Mouse (Mus musculus) limb, embryonic 14.5 days (tissue): ENCODE results near the gene Ffar4. TPM values are rescaled to one million over a fixed set of nuclear protein-coding genes. Genes with fewer than 3 reads are reported as not detected.

Experiments used
- ATAC-seq: fragments of 200-750 bp; cut with Nextera tagmentation; 2 replicates; pipeline ENCODE4 v1.8.0; 2017; ENCODE audit warnings: low read depth, moderate number of reproducible peaks, moderate TSS enrichment; ENCODE audit not compliant: low FRiP score
- DNase-seq: peaks from one replicate; pipeline ENCODE4 v3.0.0-alpha.2; 2015; ENCODE audit warnings: low spot score
- H3K27ac ChIP-seq: fragments of 300-500 bp; sonication (generic); replicated peaks from 2 replicates; pipeline ENCODE4 v1.5.1; 2014; ENCODE audit warnings: low read depth, mild to moderate bottlenecking, low read length, moderate library complexity, mixed read lengths
- H3K27me3 ChIP-seq: fragments of 300-500 bp; sonication (generic); 2 replicates; pipeline ENCODE4 v1.6.1; 2014; ENCODE audit warnings: low read length, mixed read lengths; ENCODE audit not compliant: control insufficient read depth, insufficient read depth
- H3K36me3 ChIP-seq: fragments of 300-500 bp; sonication (generic); 2 replicates; pipeline ENCODE4 v1.6.1; 2014; ENCODE audit warnings: mild to moderate bottlenecking, low read length, moderate library complexity, mixed read lengths; ENCODE audit not compliant: control insufficient read depth, insufficient read depth
- H3K4me1 ChIP-seq: fragments of 300-500 bp; sonication (generic); 2 replicates; pipeline ENCODE4 v1.6.1; 2014; ENCODE audit warnings: antibody characterized with exemption, low read length, mixed read lengths; ENCODE audit not compliant: control insufficient read depth, insufficient read depth
- H3K4me2 ChIP-seq: fragments of 300-500 bp; sonication (generic); replicated peaks from 2 replicates; pipeline ENCODE4 v1.6.1; 2014; ENCODE audit warnings: low read depth, mild to moderate bottlenecking, low read length, moderate library complexity; ENCODE audit not compliant: severe bottlenecking
- H3K4me3 ChIP-seq: fragments of 300-500 bp; sonication (generic); replicated peaks from 2 replicates; pipeline ENCODE4 v1.5.1; 2014; ENCODE audit warnings: low read length
- H3K9ac ChIP-seq: fragments of 300-500 bp; sonication (generic); 2 replicates; pipeline ENCODE4 v1.6.1; 2014; ENCODE audit warnings: mild to moderate bottlenecking, low read depth, low read length, moderate library complexity; ENCODE audit not compliant: severe bottlenecking
- H3K9me3 ChIP-seq: fragments of 300-500 bp; sonication (generic); 2 replicates; pipeline ENCODE4 v1.6.1; 2016; ENCODE audit warnings: low read length; ENCODE audit not compliant: control insufficient read depth
- POLR2A ChIP-seq: fragments of 200-500 bp; IDR thresholded peaks from 2 replicates; pipeline ENCODE4 v1.8.0; 2012; ENCODE audit warnings: inconsistent platforms, mild to moderate bottlenecking, moderate library complexity, borderline replicate concordance; ENCODE audit not compliant: insufficient read depth, insufficient read length; ENCODE audit errors: extremely low read depth
- WGBS: fragments of 180-500 bp; shearing (Covaris S2); extraction: QIAGEN DNeasy Blood & Tissue Kit; methylation state at CpG from one replicate; pipeline ENCODE4 v1.1.7; 2014; 5-methylcytosine and 5-hydroxymethylcytosine counted together
- polyA plus RNA-seq, 2 experiments: library from polyadenylated mRNA; depleted of rRNA in 1 of 2; stranded (reverse) in 1 of 2; unstranded in 1 of 2; fragments of >200 nt; fragmentation: Nextera tagmentation in 1 of 2; extraction: Ambion mirVana in 1 of 2; gene quantifications; 2 replicates each; pipeline versions ENCODE4 v1.2.1 to v1.2.3; 2012 to 2014

Ffar4 gene
- polyA plus RNA-seq, 2 experiments: 0.22 to 0.44 TPM

GRCm38 (mm10) chr19:38125219-38125610 is 28.3 kb downstream of the Ffar4 start, which contains the start of gene Rbp4:
Gene Rbp4 (minus strand): TSS chr19:38125281.
- peak within 1 kb of the TSS; percentile 94 for H3K4me2 ChIP-seq
- H3K9me3 ChIP-seq: no peaks in the 10 kb centered on the region
- peak within 1 kb of the TSS; percentile 63 for H3K9ac ChIP-seq
- H3K27me3 ChIP-seq: peaks cover 16% of the 10 kb centered on the region
- no peak for TF ChIP-seq POLR2A
- H3K27ac ChIP-seq: no peak within 1 kb of the TSS
- peak within 1 kb of the TSS; percentile 56 for H3K4me3 ChIP-seq
- ATAC-seq: no peak
- no peaks in the 10 kb centered on the region for H3K4me1 ChIP-seq
- DNase-seq: no peak
- no peaks in the 10 kb centered on the region for H3K36me3 ChIP-seq
- WGBS: 70% methylated on average over 6 of the region's 6 CpGs

- Histone ChIP-seq H3K4me2 (no peak overlapping the region), H3K27me3 (peaks cover 16% of the 10 kb centered on the region), H3K36me3 (no peaks in the 10 kb centered on the region), H3K9ac (no peak overlapping the region), H3K4me1 (no peaks in the 10 kb centered on the region), H3K27ac (no peak overlapping the region), H3K9me3 (no peaks in the 10 kb centered on the region), H3K4me3 (no peak overlapping the region)
- DNase-seq (no peak), ATAC-seq (no peak)
- no peak for TF ChIP-seq POLR2A
- WGBS: 68% methylated on average over 8 of the region's 8 CpGs
Observed at GRCm38 (mm10) chr19:38126656-38127055, 29.8 kb downstream of the Ffar4 start.

- no peak for TF ChIP-seq POLR2A
- H3K9ac ChIP-seq: no peak within 1 kb of the TSS
- H3K36me3 ChIP-seq: no peaks in the 10 kb centered on the region
- H3K4me1 ChIP-seq: no peaks in the 10 kb centered on the region
- ATAC-seq: no peak
- 56% methylated on average over 6 of the region's 6 CpGs for WGBS
- no peaks in the 10 kb centered on the region for H3K27me3 ChIP-seq
- no peak for DNase-seq
- no peak within 1 kb of the TSS for H3K27ac ChIP-seq
- H3K9me3 ChIP-seq: no peaks in the 10 kb centered on the region
- no peak within 1 kb of the TSS for H3K4me2 ChIP-seq
- no peak within 1 kb of the TSS for H3K4me3 ChIP-seq
Observed at GRCm38 (mm10) chr19:38132481-38132880, 35.6 kb downstream of the Ffar4 start, which contains the start of gene Pde6c. Gene Pde6c (plus strand): TSS chr19:38132781.

- DNase-seq (no peak), ATAC-seq (no peak)
- Histone ChIP-seq H3K4me3 (no peak overlapping the region), H3K4me1 (no peaks in the 10 kb centered on the region), H3K4me2 (no peak overlapping the region), H3K36me3 (no peaks in the 10 kb centered on the region), H3K9me3 (no peaks in the 10 kb centered on the region), H3K27me3 (no peaks in the 10 kb centered on the region), H3K27ac (no peak overlapping the region), H3K9ac (no peak overlapping the region)
- TF ChIP-seq POLR2A: no peak
- 74% methylated on average over 11 of the region's 11 CpGs for WGBS
Observed at GRCm38 (mm10) chr19:38133986-38134385, 37.1 kb downstream of the Ffar4 start.

GRCm38 (mm10) chr19:38134806-38135205 is 37.9 kb downstream of the Ffar4 start:
- 92% methylated on average over 6 of the region's 6 CpGs for whole genome bisulfite sequencing
- DNase-seq: no peak

More at GRCm38 (mm10) chr19:38134806-38135205, 37.9 kb downstream of the Ffar4 start:
- H3K4me3 ChIP-seq: no peak overlapping the region
- no peaks in the 10 kb centered on the region for H3K4me1 ChIP-seq
- no peak overlapping the region for H3K4me2 ChIP-seq
- H3K27me3 ChIP-seq: no peaks in the 10 kb centered on the region
- TF ChIP-seq POLR2A: no peak
- H3K9ac ChIP-seq: no peak overlapping the region
- H3K36me3 ChIP-seq: no peaks in the 10 kb centered on the region
- H3K9me3 ChIP-seq: no peaks in the 10 kb centered on the region
- ATAC-seq: no peak
- no peak overlapping the region for H3K27ac ChIP-seq
